Mouse (Mus musculus): ENCODE measurements at regions not wholly inside any gene's neighbourhood (a gene's known extent, or its start where the extent isn't known, plus 50 kb on each side); places are given as distances from the start of the nearest gene placed in this dataset.

- Histone ChIP-seq H3K27me3 (replicated peaks) (no peaks in the 10 kb centered on the region), H3K4me1 (no peaks in the 10 kb centered on the region), H3K4me2 (no peak overlapping the region), H3K9ac (no peak overlapping the region), H3K27ac (replicated peaks) (no peak overlapping the region), H3K4me3 (no peak overlapping the region), H3K9me3 (no peaks in the 10 kb centered on the region; the same call in 1 of the 2 replicates), H3K36me3 (no peaks in the 10 kb centered on the region)
- ATAC-seq (ENCODE audit: extremely low read depth, insufficient number of reproducible peaks, low FRiP score, low TSS enrichment), result no peak
- 65% methylated on average over 2 of the region's 2 CpGs for WGBS
Observed at GRCm38 (mm10) chr2:107569618-107570017, 279.2 kb downstream of the Kcna4 start.

GRCm38 (mm10) chr2:107609872-107610559 is 319.6 kb downstream of the Kcna4 start:
- no peak for ATAC-seq (ENCODE audit: extremely low read depth, insufficient number of reproducible peaks, low FRiP score, low TSS enrichment)
- H3K36me3 ChIP-seq, result no peaks in the 10 kb centered on the region
- H3K27me3 ChIP-seq (replicated peaks), result no peaks in the 10 kb centered on the region
- 75% methylated on average over 5 of the region's 5 CpGs for WGBS
- no peak overlapping the region for H3K4me3 ChIP-seq
- no peak overlapping the region for H3K4me2 ChIP-seq
- no peak overlapping the region for H3K9ac ChIP-seq
- no peak overlapping the region for H3K27ac ChIP-seq (replicated peaks)
- H3K9me3 ChIP-seq, result 0 out of 2 replicates have a peak, but pooled peaks cover 3% of the 10 kb centered on the region
- no peaks in the 10 kb centered on the region for H3K4me1 ChIP-seq

GRCm38 (mm10) chr2:107611811-107612210 is 321.4 kb downstream of the Kcna4 start:
- Histone ChIP-seq H3K27me3 (replicated peaks) (no peaks in the 10 kb centered on the region), H3K9me3 (0 out of 2 replicates have a peak, but pooled peaks cover 3% of the 10 kb centered on the region), H3K36me3 (no peaks in the 10 kb centered on the region), H3K9ac (no peak overlapping the region), H3K4me1 (no peaks in the 10 kb centered on the region), H3K27ac (replicated peaks) (no peak overlapping the region), H3K4me3 (no peak overlapping the region), H3K4me2 (no peak overlapping the region)
- ATAC-seq (ENCODE audit: extremely low read depth, insufficient number of reproducible peaks, low FRiP score, low TSS enrichment), result no peak
- WGBS, result 63% methylated on average over 5 of the region's 5 CpGs

GRCm38 (mm10) chr2:107612221-107612620 is 321.8 kb downstream of the Kcna4 start:
- ATAC-seq (ENCODE audit: extremely low read depth, insufficient number of reproducible peaks, low FRiP score, low TSS enrichment), result no peak
- no peak overlapping the region for H3K4me2 ChIP-seq
- WGBS, result 47% methylated on average over 2 of the region's 2 CpGs

GRCm38 (mm10) chr2:107614715-107615114 is 324.3 kb downstream of the Kcna4 start:
- 35% methylated on average over 3 of the region's 3 CpGs for WGBS
- no peak for ATAC-seq (ENCODE audit: extremely low read depth, insufficient number of reproducible peaks, low FRiP score, low TSS enrichment)

More at GRCm38 (mm10) chr2:107612221-107612620, 321.8 kb downstream of the Kcna4 start:
- Histone ChIP-seq H3K27me3 (replicated peaks) (no peaks in the 10 kb centered on the region), H3K4me1 (no peaks in the 10 kb centered on the region), H3K4me3 (no peak overlapping the region), H3K9ac (no peak overlapping the region), H3K36me3 (no peaks in the 10 kb centered on the region), H3K27ac (replicated peaks) (no peak overlapping the region), H3K9me3 (0 out of 2 replicates have a peak, but pooled peaks cover 3% of the 10 kb centered on the region)

GRCm38 (mm10) chr2:107627458-107627857 is 337.0 kb downstream of the Kcna4 start:
- H3K36me3 ChIP-seq, result no peaks in the 10 kb centered on the region
- no peak overlapping the region for H3K4me3 ChIP-seq
- no peak overlapping the region for H3K9ac ChIP-seq
- no peaks in the 10 kb centered on the region for H3K27me3 ChIP-seq (replicated peaks)
- no peak overlapping the region for H3K27ac ChIP-seq (replicated peaks)
- H3K9me3 ChIP-seq, result no peaks in the 10 kb centered on the region
- ATAC-seq (ENCODE audit: extremely low read depth, insufficient number of reproducible peaks, low FRiP score, low TSS enrichment), result no peak
- no peak overlapping the region for H3K4me2 ChIP-seq
- H3K4me1 ChIP-seq, result no peaks in the 10 kb centered on the region

More at GRCm38 (mm10) chr2:107614715-107615114, 324.3 kb downstream of the Kcna4 start:
- no peak overlapping the region for H3K4me2 ChIP-seq
- no peaks in the 10 kb centered on the region for H3K36me3 ChIP-seq
- H3K27ac ChIP-seq (replicated peaks), result no peak overlapping the region
- no peaks in the 10 kb centered on the region for H3K27me3 ChIP-seq (replicated peaks)
- no peak overlapping the region for H3K9ac ChIP-seq
- no peak overlapping the region for H3K4me3 ChIP-seq
- no peaks in the 10 kb centered on the region for H3K9me3 ChIP-seq
- H3K4me1 ChIP-seq, result no peaks in the 10 kb centered on the region

GRCm38 (mm10) chr2:107659176-107659575 is 368.7 kb downstream of the Kcna4 start:
- Histone ChIP-seq H3K4me1 (no peaks in the 10 kb centered on the region), H3K9ac (no peak overlapping the region), H3K27me3 (replicated peaks) (no peaks in the 10 kb centered on the region), H3K27ac (replicated peaks) (no peak overlapping the region), H3K9me3 (no peaks in the 10 kb centered on the region), H3K4me2 (no peak overlapping the region), H3K36me3 (no peaks in the 10 kb centered on the region), H3K4me3 (no peak overlapping the region)
- ATAC-seq (ENCODE audit: extremely low read depth, insufficient number of reproducible peaks, low FRiP score, low TSS enrichment), result no peak

Measured in heart, embryonic 13.5 days (tissue).